In genomic region chr2:72793424-72793823, GRCm38 (mm10) we compare ENCODE assay signal across 32 mouse cellular contexts.
DNase-seq lines count a peak whose midpoint lies in the region; ATAC-seq and TF ChIP-seq lines count a peak whose summit lies in the region.
"Had no signal": no experiment of that assay in that cellular context is flagged by ENCODE, and none has a peak within 500 bp of the region (broad histone marks: within the 10 kb centered on the region; RNA-seq: fewer than 3 reads in every experiment).

No protein-coding gene starts in this region.

- H3K4me2 ChIP-seq in embryonic facial prominence, embryonic 14.5 days (ENCODE audit: low read depth, low read length), result no peak overlapping the region
- H3K4me2 ChIP-seq in lung, embryonic 14.5 days, result no peak overlapping the region
- H3K4me2 ChIP-seq: embryonic facial prominence, embryonic 12.5 days; forebrain, embryonic 15.5 days; hindbrain, embryonic 12.5 days; intestine, embryonic 15.5 days; lung, embryonic 15.5 days; midbrain, embryonic 13.5 days had no signal

- DNase-seq in embryonic facial prominence, embryonic 14.5 days (ENCODE audit: low spot score), result peak; percentile 22
- DNase-seq in embryonic facial prominence, embryonic 10.5 days (ENCODE audit: low spot score), result no peak
- peak; percentile 61 for DNase-seq in lung, embryonic 14.5 days
- no peak for DNase-seq in lung, postnatal 4 days
- peak; percentile 69 for DNase-seq in forelimb bud, embryonic 11.5 days (ENCODE audit: low read depth, low spot score)
- peak; percentile 61 for DNase-seq in mesoderm, embryonic 11.5 days (ENCODE audit: low read depth, low spot score)
- no peak for DNase-seq in urinary bladder, postnatal 25 days (ENCODE audit: low spot score)
- DNase-seq: adrenal gland, postnatal 10 days; cerebellum, adult 9-10 months; cerebellum, postnatal 36 days; heart, postnatal 36 days; kidney, adult 8-10 months; kidney, postnatal 10 days; layer of hippocampus, adult 9-11 months; liver; lung, postnatal 36 days; retina, postnatal 1 day; right cerebral cortex, postnatal 25 days; thymus, adult 18-20 months; thymus, postnatal 36 days had no signal

- H3K36me3 ChIP-seq in embryonic facial prominence, embryonic 14.5 days (ENCODE audit: control insufficient read depth, insufficient read depth, low read length), result no peaks in the 10 kb centered on the region
- H3K36me3 ChIP-seq in embryonic facial prominence, embryonic 10.5 days (replicated peaks), result no peaks in the 10 kb centered on the region
- H3K36me3 ChIP-seq in lung, embryonic 14.5 days (ENCODE audit: insufficient read depth), result no peaks in the 10 kb centered on the region
- H3K36me3 ChIP-seq: embryonic facial prominence, embryonic 12.5 days; forebrain, embryonic 10.5 days; forebrain, embryonic 15.5 days; G1E; heart, embryonic 10.5 days; hindbrain, embryonic 12.5 days; intestine, embryonic 15.5 days; lung, embryonic 15.5 days; midbrain, embryonic 13.5 days had no signal

- H3K9me3 ChIP-seq in embryonic facial prominence, embryonic 14.5 days (ENCODE audit: control insufficient read depth, low read length), result no peaks in the 10 kb centered on the region
- no peaks in the 10 kb centered on the region for H3K9me3 ChIP-seq in embryonic facial prominence, embryonic 10.5 days
- H3K9me3 ChIP-seq in lung, embryonic 14.5 days (ENCODE audit: low read depth, low read length), result no peaks in the 10 kb centered on the region
- H3K9me3 ChIP-seq: embryonic facial prominence, embryonic 12.5 days; forebrain, embryonic 10.5 days; forebrain, embryonic 15.5 days; G1E; heart, embryonic 10.5 days; hindbrain, embryonic 12.5 days; intestine, embryonic 15.5 days; lung, embryonic 15.5 days; midbrain, embryonic 13.5 days had no signal

- TF ChIP-seq CTCF in lung, embryonic 14.5 days (IDR thresholded peaks at IDR 0.05; ENCODE audit: low read depth), result no peak

- no peak overlapping the region for H3K4me3 ChIP-seq in embryonic facial prominence, embryonic 14.5 days (ENCODE audit: low read depth, low read length)
- no peak overlapping the region for H3K4me3 ChIP-seq in embryonic facial prominence, embryonic 10.5 days
- no peak overlapping the region for H3K4me3 ChIP-seq in lung, embryonic 14.5 days (ENCODE audit: low read depth, low read length)
- H3K4me3 ChIP-seq: embryonic facial prominence, embryonic 12.5 days; forebrain, embryonic 10.5 days; forebrain, embryonic 15.5 days; heart, embryonic 10.5 days; hindbrain, embryonic 12.5 days; intestine, embryonic 15.5 days; lung, embryonic 15.5 days; megakaryocyte, embryonic 14.5 days; midbrain, embryonic 13.5 days had no signal

- peaks cover 9% of the 10 kb centered on the region; the same call in 1 of the 2 replicates for H3K4me1 ChIP-seq in embryonic facial prominence, embryonic 14.5 days (ENCODE audit: control insufficient read depth, insufficient read depth, low read length)
- H3K4me1 ChIP-seq in embryonic facial prominence, embryonic 10.5 days, result 0 out of 2 replicates have a peak, but pooled peaks cover 3% of the 10 kb centered on the region
- H3K4me1 ChIP-seq in lung, embryonic 14.5 days (ENCODE audit: insufficient read depth), result no peaks in the 10 kb centered on the region
- H3K4me1 ChIP-seq: embryonic facial prominence, embryonic 12.5 days; forebrain, embryonic 10.5 days; forebrain, embryonic 15.5 days; heart, embryonic 10.5 days; hindbrain, embryonic 12.5 days; megakaryocyte, embryonic 14.5 days; midbrain, embryonic 13.5 days had no signal

- H3K27me3 ChIP-seq in embryonic facial prominence, embryonic 14.5 days (replicated peaks; ENCODE audit: control insufficient read depth, insufficient read depth, low read length), result no peaks in the 10 kb centered on the region
- 0 out of 2 replicates have a peak, but pooled peaks cover 4% of the 10 kb centered on the region for H3K27me3 ChIP-seq in embryonic facial prominence, embryonic 10.5 days (replicated peaks; ENCODE audit: low read depth, poor library complexity, severe bottlenecking)
- no peaks in the 10 kb centered on the region for H3K27me3 ChIP-seq in lung, embryonic 14.5 days (ENCODE audit: insufficient read depth, low read length)
- H3K27me3 ChIP-seq: embryonic facial prominence, embryonic 12.5 days; forebrain, embryonic 15.5 days; hindbrain, embryonic 12.5 days; intestine, embryonic 15.5 days; lung, embryonic 15.5 days; midbrain, embryonic 13.5 days had no signal

- 53% methylated on average over 10 of the region's 10 CpGs for WGBS in embryonic facial prominence, embryonic 14.5 days
- 72% methylated on average over 10 of the region's 10 CpGs for WGBS in embryonic facial prominence, embryonic 10.5 days
- 21% methylated on average over 10 of the region's 10 CpGs for WGBS in lung, embryonic 14.5 days

- no peak overlapping the region for H3K27ac ChIP-seq in embryonic facial prominence, embryonic 14.5 days (replicated peaks; ENCODE audit: low read depth, low read length)
- H3K27ac ChIP-seq in embryonic facial prominence, embryonic 10.5 days (replicated peaks), result no peak overlapping the region
- H3K27ac ChIP-seq in lung, embryonic 14.5 days (ENCODE audit: low read depth), result peak overlapping the region; percentile 27; the same call in 1 of the 2 replicates
- H3K27ac ChIP-seq: embryonic facial prominence, embryonic 12.5 days; forebrain, embryonic 10.5 days; forebrain, embryonic 15.5 days; heart, embryonic 10.5 days; hindbrain, embryonic 12.5 days; hindbrain, postnatal 0 days; intestine, embryonic 15.5 days; liver, embryonic 14.5 days; lung, embryonic 15.5 days; midbrain, embryonic 13.5 days had no signal

- H3K9ac ChIP-seq in embryonic facial prominence, embryonic 14.5 days (ENCODE audit: low read depth, low read length), result no peak overlapping the region
- H3K9ac ChIP-seq in lung, embryonic 14.5 days, result no peak overlapping the region
- H3K9ac ChIP-seq: embryonic facial prominence, embryonic 12.5 days; forebrain, embryonic 15.5 days; hindbrain, embryonic 12.5 days; intestine, embryonic 15.5 days; liver, embryonic 14.5 days; lung, embryonic 15.5 days; midbrain, embryonic 13.5 days had no signal

- no peak for ATAC-seq in embryonic facial prominence, embryonic 14.5 days (ENCODE audit: low read depth)
- ATAC-seq in lung, embryonic 14.5 days (ENCODE audit: insufficient read depth), result no peak; the same call in 1 of the 2 replicates
- ATAC-seq: forebrain, embryonic 15.5 days; hindbrain, postnatal 0 days; intestine, embryonic 15.5 days; midbrain, embryonic 13.5 days had no signal

Comparison
In these comparisons a context has a peak if more than half of its experiments do, and no peak if none do; other contexts are left out.
1. DNase-seq: peak in embryonic facial prominence, embryonic 14.5 days (single experiment), lung, embryonic 14.5 days (single experiment), forelimb bud, embryonic 11.5 days (single experiment) and mesoderm, embryonic 11.5 days (single experiment); none in embryonic facial prominence, embryonic 10.5 days (single experiment), lung, postnatal 4 days (0 of 2) and urinary bladder, postnatal 25 days (single experiment).